Mouse (Mus musculus) heart, postnatal 25 days (tissue): ENCODE results near the gene Scamp4. TPM values are rescaled to one million over a fixed set of nuclear protein-coding genes. Genes with fewer than 3 reads are reported as not detected.

Experiments used
- microRNA-seq: library from miRNA; unstranded; fragments of <30 nt; microRNA quantifications from one replicate; pipeline ENCODE4 v1.2.0, GENCODE M21; 2022
- total RNA-seq, 2 experiments: library from RNA; stranded (reverse); gene quantifications; 2 replicates each; pipeline ENCODE4 v1.2.3; 2021

Scamp4 gene
- total RNA-seq, 2 experiments from 2014 or later, result 21.0 to 21.7 TPM

Small RNA genes lying within 50 kb of the gene (microRNA-seq; reads per million reads assigned to microRNA genes)
- not detected for gene Mir6912

Other genes with a start within 250 kb of the Scamp4 start
- gene Plk5, start 246.4 kb upstream of the Scamp4 start, total RNA-seq, result under 1 TPM; 0.18 to 0.36 TPM
- gene Mex3d, start 215.2 kb upstream of the Scamp4 start, total RNA-seq, result 1 to 10 TPM; 7.5 to 8.8 TPM
- 10 to 100 TPM; 85.2 to 88.9 TPM for gene Mbd3, start 203.3 kb upstream of the Scamp4 start, total RNA-seq
- gene Uqcr11, start 196.0 kb upstream of the Scamp4 start, total RNA-seq, result 1,000 to 10,000 TPM; 1,983 to 2,045 TPM
- 10 to 100 TPM; 20.3 to 20.9 TPM for gene Tcf3, start 169.2 kb upstream of the Scamp4 start, total RNA-seq
- gene Onecut3, start 108.0 kb upstream of the Scamp4 start, total RNA-seq, result under 1 TPM in 1 of 2 experiments, not detected in 1; 0.05 TPM
- gene Atp8b3, start 63.7 kb upstream of the Scamp4 start, total RNA-seq, result not detected
- 10 to 100 TPM; 11.1 to 12.2 TPM for gene Rexo1, start 41.3 kb upstream of the Scamp4 start, total RNA-seq
- 1 to 10 TPM; 3.0 to 4.5 TPM for gene Klf16, start 25.6 kb upstream of the Scamp4 start, total RNA-seq
- gene Abhd17a, start 12.5 kb upstream of the Scamp4 start, total RNA-seq, result 10 to 100 TPM; 50.1 to 51.1 TPM
- 1 to 10 TPM in 1 of 2 experiments, under 1 TPM in 1; 0.84 to 1.2 TPM for gene Adat3, start within 50 bp of the Scamp4 start, total RNA-seq
- gene Gm49322, start 3.1 kb downstream of the Scamp4 start, total RNA-seq, result under 1 TPM; 0.52 to 0.59 TPM
- gene Csnk1g2, start 20.0 kb downstream of the Scamp4 start, total RNA-seq, result 100 to 1,000 TPM; 116 TPM
- 10 to 100 TPM; 41.5 to 45.8 TPM for gene Btbd2, start 54.2 kb downstream of the Scamp4 start, total RNA-seq
- gene Mknk2, start 75.2 kb downstream of the Scamp4 start, total RNA-seq, result 100 to 1,000 TPM; 158 to 181 TPM
- gene Mob3a, start 99.1 kb downstream of the Scamp4 start, total RNA-seq, result 1 to 10 TPM; 8.2 to 8.9 TPM
- 1 to 10 TPM; 2.6 to 3.4 TPM for gene Izumo4, start 99.3 kb downstream of the Scamp4 start, total RNA-seq
- 10 to 100 TPM; 39.8 to 44.2 TPM for gene Ap3d1, start 139.4 kb downstream of the Scamp4 start, total RNA-seq
- gene Dot1l, start 152.3 kb downstream of the Scamp4 start, total RNA-seq, result 10 to 100 TPM; 31.2 to 31.4 TPM
- 10 to 100 TPM; 29.6 to 29.9 TPM for gene Sf3a2, start 195.3 kb downstream of the Scamp4 start, total RNA-seq
- 10 to 100 TPM; 27.4 to 29.7 TPM for gene Plekhj1, start 195.8 kb downstream of the Scamp4 start, total RNA-seq
- under 1 TPM; 0.39 TPM for gene Amh, start 202.4 kb downstream of the Scamp4 start, total RNA-seq
- gene Jsrp1, start 210.6 kb downstream of the Scamp4 start, total RNA-seq, result under 1 TPM; 0.48 to 0.81 TPM
- 100 to 1,000 TPM; 883 to 894 TPM for gene Oaz1, start 223.8 kb downstream of the Scamp4 start, total RNA-seq
- gene Lingo3, start 241.2 kb downstream of the Scamp4 start, total RNA-seq, result 10 to 100 TPM in 1 of 2 experiments, 1 to 10 TPM in 1; 6.3 to 10.6 TPM